Mouse (Mus musculus): ENCODE data around the gene Tcf7l1. TPM values are rescaled to one million over a fixed set of nuclear protein-coding genes. Genes with fewer than 3 reads are reported as not detected.

Gene Tcf7l1
- polyA plus RNA-seq, 1 experiment from 2014 or later: 21.7 TPM

DNA sequence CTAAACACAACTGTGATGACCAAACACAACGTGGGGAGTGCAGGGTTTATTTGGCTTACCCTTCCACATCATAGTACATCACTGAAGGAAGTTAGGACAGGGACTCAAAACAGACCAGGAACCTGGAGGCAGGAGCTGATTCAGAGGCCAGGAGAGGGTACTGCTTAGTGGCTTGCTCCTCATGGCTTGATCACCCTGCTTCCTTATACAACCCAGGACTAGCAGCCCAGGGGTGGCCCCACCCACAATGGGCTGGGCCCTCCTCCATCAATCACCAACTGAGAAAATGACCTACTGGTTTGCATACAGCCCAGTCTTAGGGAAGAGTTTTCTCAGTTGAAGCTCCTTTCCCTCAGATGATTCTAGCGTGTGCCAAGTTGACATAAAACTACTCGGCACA is 68.2 kb downstream of the Tcf7l1 start:
- Histone ChIP-seq H3K4me1 (peaks cover 28% of the 10 kb centered on the region), H3K4me2 (replicated peaks) (no peak overlapping the region), H3K4me3 (no peak overlapping the region), H3K27ac (replicated peaks) (no peak overlapping the region), H3K9ac (replicated peaks) (no peak overlapping the region), H3K27me3 (no peaks in the 10 kb centered on the region), H3K9me3 (no peaks in the 10 kb centered on the region), H3K36me3 (0 out of 2 replicates have a peak, but pooled peaks cover 5% of the 10 kb centered on the region)
- WGBS: 89% methylated on average over 3 of the region's 3 CpGs
- ATAC-seq (ENCODE audit: low FRiP score, low read depth): no peak

- no peak overlapping the region for H3K27ac ChIP-seq (replicated peaks)
- no peaks in the 10 kb centered on the region for H3K9me3 ChIP-seq
- WGBS: 66% methylated on average over 4 of the region's 4 CpGs
Observed at GRCm38 (mm10) chr6:72714726-72715125, 74.3 kb downstream of the Tcf7l1 start.

GRCm38 (mm10) chr6:72714250-72714649 is 74.8 kb downstream of the Tcf7l1 start:
- H3K27ac ChIP-seq (replicated peaks): 0 out of 2 replicates have a peak overlapping the region, but pooled peaks have one; percentile 30
- no peak overlapping the region for H3K9ac ChIP-seq (replicated peaks)
- H3K4me3 ChIP-seq: no peak overlapping the region
- no peak overlapping the region for H3K4me2 ChIP-seq (replicated peaks)
- WGBS: 65% methylated on average over 9 of the region's 9 CpGs
- no peak for ATAC-seq (ENCODE audit: low FRiP score, low read depth)
- H3K36me3 ChIP-seq: 0 out of 2 replicates have a peak, but pooled peaks cover 5% of the 10 kb centered on the region
- peaks cover 37% of the 10 kb centered on the region for H3K4me1 ChIP-seq
- no peaks in the 10 kb centered on the region for H3K9me3 ChIP-seq
- no peaks in the 10 kb centered on the region; the same call in 1 of the 2 replicates for H3K27me3 ChIP-seq

More at GRCm38 (mm10) chr6:72714726-72715125, 74.3 kb downstream of the Tcf7l1 start:
- ATAC-seq (ENCODE audit: low FRiP score, low read depth): no peak
- Histone ChIP-seq H3K4me1 (peaks cover 39% of the 10 kb centered on the region), H3K27me3 (no peaks in the 10 kb centered on the region; the same call in 1 of the 2 replicates), H3K4me3 (no peak overlapping the region), H3K36me3 (0 out of 2 replicates have a peak, but pooled peaks cover 5% of the 10 kb centered on the region), H3K9ac (replicated peaks) (no peak overlapping the region), H3K4me2 (replicated peaks) (no peak overlapping the region)

DNA sequence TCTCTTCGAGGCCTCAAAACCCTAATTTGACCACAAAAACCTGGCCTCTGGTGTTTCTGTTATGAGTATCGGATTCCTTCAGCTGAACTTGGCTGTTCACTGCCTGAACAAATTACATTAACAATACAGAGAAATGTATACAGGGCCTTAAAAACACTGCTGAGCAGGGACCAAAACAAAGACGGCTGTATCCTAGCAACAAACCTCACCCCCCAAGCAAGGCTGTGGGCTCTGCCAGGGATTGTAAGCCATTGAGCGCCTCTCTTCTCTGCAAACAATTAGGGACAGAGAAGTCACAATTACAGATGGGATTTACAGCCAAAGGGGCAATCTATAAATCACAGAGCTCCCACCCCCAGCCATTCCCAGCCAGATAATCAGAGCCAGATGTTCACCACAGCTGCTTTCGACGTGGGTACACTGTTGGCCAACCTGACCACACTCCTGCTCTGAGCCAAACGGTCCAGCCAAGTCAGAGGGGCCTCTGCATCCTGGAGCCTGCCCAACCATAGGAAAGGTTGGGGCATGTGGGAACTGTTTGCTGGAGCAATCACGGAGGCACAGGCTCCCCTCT is 77.5 kb downstream of the Tcf7l1 start:
- no peaks in the 10 kb centered on the region; the same call in 1 of the 2 replicates for H3K27me3 ChIP-seq
- 8% methylated on average over 8 of the region's 8 CpGs for WGBS
- peak overlapping the region; percentile 10; the same call in 1 of the 2 replicates for H3K4me2 ChIP-seq (replicated peaks)
- peak overlapping the region; percentile 76 for H3K27ac ChIP-seq (replicated peaks)
- H3K9me3 ChIP-seq: no peaks in the 10 kb centered on the region
- peak; percentile 90 for ATAC-seq (ENCODE audit: low FRiP score, low read depth)
- H3K9ac ChIP-seq (replicated peaks): no peak overlapping the region; the same call in 1 of the 2 replicates
- no peaks in the 10 kb centered on the region for H3K36me3 ChIP-seq
- no peak overlapping the region for H3K4me3 ChIP-seq
- H3K4me1 ChIP-seq: peaks cover 41% of the 10 kb centered on the region

DNA sequence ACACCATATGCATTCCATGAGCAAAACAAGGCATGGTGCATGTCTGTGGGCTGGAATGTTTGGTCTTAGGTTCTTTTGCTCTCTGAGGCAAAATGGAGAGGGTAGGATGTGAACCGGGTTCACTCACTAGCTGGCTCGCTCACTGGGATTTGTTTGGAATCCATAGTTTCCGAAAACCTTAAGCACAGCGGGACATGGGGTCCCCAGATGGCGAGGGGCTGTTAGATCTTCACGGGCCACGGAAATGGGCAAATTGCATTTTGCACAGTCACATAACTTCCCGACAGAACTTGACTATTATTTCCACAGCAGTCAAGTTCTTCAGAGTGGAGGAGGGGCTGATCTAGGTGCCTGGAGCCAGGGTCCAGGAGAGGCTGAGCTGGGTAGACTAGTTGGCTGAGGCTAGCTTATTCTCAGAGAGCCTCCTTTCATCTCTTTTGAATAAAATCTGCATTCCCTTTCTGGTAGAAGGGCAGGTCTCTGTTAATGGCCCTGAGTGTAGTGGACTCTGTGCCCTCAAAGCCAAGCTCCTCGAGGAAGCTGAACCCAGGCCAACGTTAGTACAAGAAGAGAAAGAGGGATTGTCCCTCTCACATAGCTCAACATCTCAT is 78.1 kb downstream of the Tcf7l1 start:
- H3K9ac ChIP-seq (replicated peaks): no peak overlapping the region
- ATAC-seq (ENCODE audit: low FRiP score, low read depth): peak; percentile 48
- H3K27me3 ChIP-seq: no peaks in the 10 kb centered on the region; the same call in 1 of the 2 replicates
- H3K27ac ChIP-seq (replicated peaks): peak overlapping the region; percentile 76
- no peak overlapping the region for H3K4me3 ChIP-seq
- H3K36me3 ChIP-seq: no peaks in the 10 kb centered on the region
- peaks cover 44% of the 10 kb centered on the region for H3K4me1 ChIP-seq
- H3K9me3 ChIP-seq: no peaks in the 10 kb centered on the region
- peak overlapping the region; percentile 10; the same call in 1 of the 2 replicates for H3K4me2 ChIP-seq (replicated peaks)
- 46% methylated on average over 10 of the region's 10 CpGs for WGBS

DNA sequence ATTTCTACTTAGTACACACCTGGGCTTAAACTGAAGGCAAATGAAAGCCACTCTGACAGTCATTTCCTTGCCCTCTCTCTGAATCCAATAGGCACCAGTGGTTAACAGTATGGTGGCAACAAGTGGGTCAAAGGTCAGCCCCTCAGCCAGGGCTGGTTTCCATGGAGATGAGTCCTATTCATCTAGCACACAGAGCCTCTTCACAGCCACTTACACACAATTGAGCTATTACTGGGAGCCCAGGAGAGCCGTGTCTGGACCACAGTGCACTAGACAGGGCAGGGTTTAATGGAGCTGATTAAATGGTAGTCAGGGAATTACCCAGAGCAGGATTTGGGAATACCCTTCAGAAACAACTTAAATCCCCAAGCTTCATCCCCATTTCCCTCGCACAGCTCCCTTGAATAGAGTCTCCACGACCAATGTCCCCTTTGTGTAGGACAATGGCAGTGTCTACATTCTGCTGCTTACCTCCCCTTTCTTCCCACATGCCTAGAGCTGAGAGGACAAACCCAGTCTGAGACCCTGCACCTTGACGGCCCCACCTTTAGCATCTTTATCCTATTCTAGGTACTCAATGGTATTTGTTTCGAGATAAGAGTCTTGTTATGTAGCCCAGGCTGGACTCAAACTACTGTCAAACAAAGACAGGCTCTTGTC is 89.5 kb downstream of the Tcf7l1 start:
- peak; percentile 94 for ATAC-seq (ENCODE audit: low FRiP score, low read depth)
- no peak overlapping the region for H3K4me3 ChIP-seq
- 11% methylated on average over 5 of the region's 5 CpGs for WGBS
- H3K27ac ChIP-seq (replicated peaks): peak overlapping the region; percentile 30
- peaks cover 45% of the 10 kb centered on the region for H3K27me3 ChIP-seq
- no peak overlapping the region for H3K4me2 ChIP-seq (replicated peaks)
- H3K4me1 ChIP-seq: peaks cover 35% of the 10 kb centered on the region
- no peak overlapping the region for H3K9ac ChIP-seq (replicated peaks)
- H3K36me3 ChIP-seq: no peaks in the 10 kb centered on the region
- H3K9me3 ChIP-seq: peaks cover 4% of the 10 kb centered on the region; the same call in 1 of the 2 replicates

DNA sequence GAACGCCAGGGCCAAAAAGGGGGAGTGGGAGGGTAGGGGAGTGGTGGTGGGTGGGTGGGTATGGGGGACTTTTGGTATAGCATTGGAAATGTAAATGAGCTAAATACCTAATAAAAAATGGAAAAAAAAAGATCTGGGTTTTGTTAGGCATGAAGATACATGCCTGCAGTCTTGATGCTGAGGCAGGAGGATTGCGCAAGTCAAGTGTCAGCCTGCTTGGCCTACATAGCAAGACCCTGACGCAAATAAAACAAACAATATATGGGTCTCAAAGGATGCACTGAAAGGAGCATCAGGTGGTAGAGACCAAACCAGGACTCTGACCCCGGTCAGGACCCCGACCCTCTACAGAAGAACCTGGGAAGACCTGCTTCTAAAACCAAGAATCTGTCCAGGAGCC is 90.5 kb downstream of the Tcf7l1 start:
- Histone ChIP-seq H3K9me3 (peaks cover 4% of the 10 kb centered on the region; the same call in 1 of the 2 replicates), H3K9ac (replicated peaks) (no peak overlapping the region), H3K4me3 (no peak overlapping the region), H3K27me3 (peaks cover 45% of the 10 kb centered on the region), H3K36me3 (no peaks in the 10 kb centered on the region), H3K4me1 (peaks cover 35% of the 10 kb centered on the region), H3K27ac (replicated peaks) (no peak overlapping the region), H3K4me2 (replicated peaks) (no peak overlapping the region)
- 93% methylated on average over 5 of the region's 5 CpGs for WGBS
- ATAC-seq (ENCODE audit: low FRiP score, low read depth): no peak

DNA sequence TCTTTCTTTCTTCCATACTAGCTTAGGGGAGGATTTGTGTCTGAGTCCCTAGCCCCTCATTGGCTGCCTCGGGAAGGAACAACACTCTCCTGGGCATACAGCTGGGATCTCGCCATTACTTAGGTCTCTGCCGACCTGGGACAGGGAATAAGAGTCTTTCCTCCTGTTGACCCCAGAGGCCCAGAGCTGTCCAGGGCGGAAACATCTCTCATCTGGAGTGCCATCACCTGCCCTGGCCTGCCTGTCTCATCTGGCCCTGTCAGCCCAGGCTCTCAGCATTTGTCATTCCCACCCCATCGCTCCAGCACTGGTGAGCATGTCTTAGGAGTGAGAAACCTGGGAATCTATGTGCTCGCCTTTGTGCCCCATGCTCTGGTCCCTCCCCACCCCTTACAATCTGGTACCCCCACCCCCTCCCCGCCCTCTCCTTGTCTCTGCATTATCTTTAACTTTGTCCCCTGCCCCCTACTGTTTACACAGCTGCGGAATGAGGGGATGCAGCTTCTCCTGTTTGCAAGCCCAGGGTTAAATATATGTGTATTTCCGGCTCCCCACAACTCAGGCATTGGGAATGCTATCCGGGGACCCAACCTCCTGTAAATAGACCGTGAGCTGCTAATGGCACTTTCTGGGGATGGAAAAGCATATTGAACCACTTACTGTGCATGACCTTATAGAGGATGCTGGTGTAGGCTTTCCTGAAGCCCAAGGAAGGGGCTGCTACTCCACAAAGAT is 92.3 kb downstream of the Tcf7l1 start:
- H3K36me3 ChIP-seq: no peaks in the 10 kb centered on the region
- no peak for ATAC-seq (ENCODE audit: low FRiP score, low read depth)
- H3K9ac ChIP-seq (replicated peaks): no peak overlapping the region
- H3K9me3 ChIP-seq: peaks cover 4% of the 10 kb centered on the region; the same call in 1 of the 2 replicates
- peaks cover 35% of the 10 kb centered on the region for H3K4me1 ChIP-seq
- H3K27me3 ChIP-seq: peaks cover 36% of the 10 kb centered on the region
- H3K4me2 ChIP-seq (replicated peaks): no peak overlapping the region
- WGBS: 33% methylated on average over 11 of the region's 11 CpGs
- H3K27ac ChIP-seq (replicated peaks): no peak overlapping the region
- H3K4me3 ChIP-seq: no peak overlapping the region

- H3K36me3 ChIP-seq: no peaks in the 10 kb centered on the region
- peaks cover 30% of the 10 kb centered on the region for H3K4me1 ChIP-seq
- H3K9me3 ChIP-seq: no peaks in the 10 kb centered on the region
- peaks cover 41% of the 10 kb centered on the region for H3K27me3 ChIP-seq
- no peak overlapping the region for H3K4me3 ChIP-seq
- H3K4me2 ChIP-seq (replicated peaks): no peak overlapping the region
- ATAC-seq (ENCODE audit: low FRiP score, low read depth): no peak
- no peak overlapping the region for H3K9ac ChIP-seq (replicated peaks)
- no peak overlapping the region for H3K27ac ChIP-seq (replicated peaks)
- 87% methylated on average over 10 of the region's 10 CpGs for WGBS
Observed at GRCm38 (mm10) chr6:72694791-72695204, 94.3 kb downstream of the Tcf7l1 start.

DNA sequence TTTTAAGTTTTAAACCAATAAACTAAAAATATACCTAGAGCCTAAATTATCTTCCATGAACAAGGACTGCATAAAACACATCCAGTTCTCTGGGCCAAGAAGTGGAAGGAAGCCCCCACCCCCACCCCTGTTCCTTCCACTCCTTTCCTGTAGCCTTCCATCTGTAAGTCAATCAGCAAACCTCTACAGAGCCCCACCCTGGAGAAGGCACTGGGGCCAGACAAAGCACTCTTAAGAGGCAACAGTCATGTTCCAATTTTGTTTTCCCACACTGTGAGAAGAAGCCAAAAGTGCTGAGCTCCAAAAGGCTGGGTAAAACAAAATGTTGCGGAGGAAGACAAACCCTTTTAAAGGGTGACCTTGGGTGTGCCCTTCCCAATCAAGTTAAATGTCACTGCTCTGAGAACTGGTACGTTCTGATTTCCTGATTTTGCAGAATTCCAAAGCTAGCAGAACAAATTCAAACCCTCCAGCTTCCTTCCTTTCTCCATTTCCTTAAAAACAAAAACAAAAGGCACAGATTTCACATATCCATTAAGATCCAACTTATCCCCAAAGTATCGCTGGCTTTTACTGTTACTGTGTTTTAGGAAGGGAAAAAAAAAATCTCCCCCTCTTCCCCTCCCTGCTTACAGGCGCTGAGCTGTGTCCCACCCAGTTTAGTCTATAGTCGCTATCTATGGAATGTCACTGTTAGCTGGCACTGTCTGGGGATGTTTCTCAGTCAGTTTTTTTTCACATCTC is 94.8 kb downstream of the Tcf7l1 start:
- Histone ChIP-seq H3K36me3 (no peaks in the 10 kb centered on the region), H3K4me2 (replicated peaks) (no peak overlapping the region), H3K9me3 (no peaks in the 10 kb centered on the region), H3K4me1 (peaks cover 24% of the 10 kb centered on the region), H3K27me3 (peaks cover 41% of the 10 kb centered on the region), H3K9ac (replicated peaks) (no peak overlapping the region), H3K27ac (replicated peaks) (no peak overlapping the region), H3K4me3 (no peak overlapping the region)
- 78% methylated on average over 5 of the region's 5 CpGs for WGBS
- ATAC-seq (ENCODE audit: low FRiP score, low read depth): no peak

DNA sequence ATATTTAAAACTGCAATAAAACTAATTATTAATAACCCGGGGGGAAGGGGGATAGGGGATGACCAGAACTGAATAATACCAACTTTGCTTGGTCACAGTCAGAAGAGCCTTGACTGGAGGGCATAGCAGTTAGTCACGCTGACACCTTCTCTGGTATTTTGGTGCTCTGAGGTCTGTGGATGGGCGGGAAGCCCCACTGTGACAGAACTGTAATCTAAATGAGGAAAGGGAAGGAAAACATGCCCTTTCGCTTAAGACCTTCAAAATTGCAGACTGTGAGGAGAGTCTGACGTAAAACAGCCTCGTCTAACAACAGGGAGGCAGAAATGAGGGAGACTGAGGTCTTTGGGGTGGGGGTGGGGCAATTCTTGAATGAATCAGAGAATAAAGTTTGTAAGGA is 96.6 kb downstream of the Tcf7l1 start:
- 78% methylated on average over 6 of the region's 6 CpGs for WGBS
- Histone ChIP-seq H3K36me3 (no peaks in the 10 kb centered on the region), H3K27me3 (peaks cover 30% of the 10 kb centered on the region), H3K27ac (replicated peaks) (no peak overlapping the region), H3K9ac (replicated peaks) (no peak overlapping the region), H3K9me3 (no peaks in the 10 kb centered on the region), H3K4me2 (replicated peaks) (no peak overlapping the region), H3K4me1 (peaks cover 18% of the 10 kb centered on the region), H3K4me3 (no peak overlapping the region)
- no peak for ATAC-seq (ENCODE audit: low FRiP score, low read depth)

All from midbrain, embryonic 12.5 days (tissue).